Mouse (Mus musculus): ENCODE data around the gene Numa1.
"Not testable (repeated sequence)": the region's sequence is repeated elsewhere in the genome, so short reads cannot be mapped to it uniquely, and the experiment has no call there.

The Numa1 gene

DNA sequence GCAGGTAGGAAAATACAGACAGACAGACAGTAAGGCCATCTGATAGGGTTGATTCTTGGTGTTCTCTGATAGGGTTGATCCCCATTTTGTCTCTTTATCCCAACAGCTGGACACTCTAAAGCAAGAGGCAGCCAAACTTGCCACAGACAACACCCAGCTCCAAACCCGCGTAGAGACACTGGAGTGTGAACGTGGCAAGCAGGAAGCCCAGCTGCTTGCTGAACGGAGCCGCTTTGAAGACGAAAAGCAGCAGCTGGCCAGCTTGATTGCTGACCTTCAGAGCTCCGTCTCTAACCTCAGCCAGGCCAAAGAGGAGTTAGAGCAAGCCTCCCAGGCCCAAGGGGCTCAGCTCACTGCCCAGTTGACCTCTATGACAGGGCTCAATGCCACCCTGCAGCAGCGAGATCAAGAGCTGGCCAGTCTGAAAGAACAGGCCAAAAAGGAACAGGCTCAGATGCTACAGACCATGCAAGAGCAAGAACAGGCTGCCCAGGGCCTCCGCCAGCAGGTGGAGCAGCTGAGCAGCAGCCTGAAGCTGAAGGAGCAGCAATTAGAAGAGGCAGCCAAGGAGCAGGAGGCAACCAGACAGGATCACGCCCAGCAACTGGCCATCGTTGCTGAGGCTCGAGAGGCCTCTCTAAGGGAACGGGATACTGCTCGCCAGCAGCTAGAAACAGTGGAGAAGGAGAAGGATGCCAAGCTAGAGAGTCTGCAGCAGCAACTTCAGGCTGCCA is 64.5 kb downstream of the Numa1 start:
- peak; percentile 85 to 95 for DNase-seq

DNA sequence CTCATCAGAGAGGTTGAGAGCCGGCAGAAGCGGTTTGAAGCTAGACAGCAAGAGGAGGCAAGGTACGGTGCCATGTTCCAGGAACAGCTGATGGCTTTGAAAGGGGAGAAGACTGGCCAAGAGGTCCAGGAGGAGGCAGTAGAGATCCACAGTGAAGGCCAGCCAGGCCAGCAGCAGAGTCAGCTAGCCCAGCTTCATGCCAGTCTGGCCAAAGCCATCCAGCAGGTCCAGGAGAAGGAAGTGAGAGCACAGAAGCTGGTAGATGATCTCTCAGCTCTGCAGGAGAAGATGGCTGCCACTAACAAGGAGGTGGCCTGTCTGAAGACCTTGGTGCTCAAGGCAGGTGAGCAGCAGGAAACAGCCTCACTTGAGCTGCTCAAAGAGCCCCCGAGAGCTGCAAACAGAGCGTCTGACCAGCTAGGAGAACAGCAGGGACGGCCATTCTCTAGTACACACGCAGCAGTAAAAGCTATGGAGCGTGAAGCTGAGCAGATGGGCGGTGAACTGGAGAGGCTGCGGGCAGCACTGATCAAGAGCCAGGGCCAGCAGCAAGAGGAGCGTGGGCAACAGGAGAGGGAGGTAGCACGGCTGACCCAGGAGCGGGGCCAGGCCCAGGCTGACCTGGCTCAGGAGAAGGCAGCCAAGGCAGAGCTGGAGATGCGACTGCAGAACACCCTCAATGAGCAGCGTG is 65.7 kb downstream of the Numa1 start:
- DNase-seq = peak; percentile 26 to 36

DNA sequence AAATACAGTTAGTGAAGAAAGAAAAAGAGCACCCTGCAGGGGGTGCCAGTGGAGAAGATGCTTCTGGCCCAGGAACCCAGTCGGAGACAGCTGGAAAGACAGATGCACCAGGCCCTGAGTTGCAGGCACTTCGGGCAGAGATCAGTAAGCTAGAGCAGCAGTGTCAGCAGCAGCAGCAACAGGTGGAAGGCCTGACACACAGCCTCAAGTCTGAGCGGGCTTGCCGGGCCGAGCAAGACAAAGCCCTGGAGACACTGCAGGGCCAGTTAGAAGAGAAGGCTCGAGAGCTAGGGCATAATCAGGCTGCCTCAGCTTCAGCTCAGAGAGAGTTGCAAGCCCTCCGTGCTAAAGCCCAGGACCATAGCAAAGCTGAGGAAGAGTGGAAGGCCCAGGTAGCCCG is 66.4 kb downstream of the Numa1 start:
- no peak for DNase-seq

DNA sequence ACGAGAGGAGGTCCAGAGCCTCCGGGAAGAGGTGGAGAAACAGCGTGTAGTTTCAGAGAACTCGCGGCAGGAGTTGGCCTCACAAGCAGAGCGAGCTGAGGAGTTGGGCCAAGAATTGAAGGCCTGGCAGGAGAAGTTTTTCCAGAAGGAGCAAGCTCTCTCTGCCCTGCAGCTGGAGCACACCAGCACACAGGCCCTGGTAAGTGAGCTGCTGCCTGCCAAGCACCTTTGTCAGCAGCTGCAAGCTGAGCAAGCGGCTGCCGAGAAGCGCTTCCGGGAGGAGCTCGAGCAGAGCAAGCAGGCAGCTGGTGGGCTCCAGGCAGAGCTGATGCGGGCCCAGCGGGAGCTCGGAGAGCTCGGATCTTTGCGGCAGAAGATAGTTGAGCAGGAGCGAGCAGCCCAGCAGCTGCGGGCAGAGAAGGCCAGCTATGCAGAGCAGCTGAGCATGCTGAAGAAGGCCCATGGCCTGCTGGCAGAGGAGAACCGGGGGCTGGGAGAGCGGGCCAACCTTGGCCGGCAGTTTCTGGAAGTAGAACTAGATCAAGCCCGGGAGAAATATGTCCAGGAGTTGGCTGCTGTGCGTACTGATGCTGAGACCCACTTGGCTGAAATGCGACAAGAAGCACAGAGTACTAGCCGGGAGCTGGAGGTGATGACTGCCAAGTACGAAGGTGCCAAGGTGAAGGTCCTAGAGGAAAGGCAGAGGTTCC is 67.2 kb downstream of the Numa1 start:
- DNase-seq = no peak

DNA sequence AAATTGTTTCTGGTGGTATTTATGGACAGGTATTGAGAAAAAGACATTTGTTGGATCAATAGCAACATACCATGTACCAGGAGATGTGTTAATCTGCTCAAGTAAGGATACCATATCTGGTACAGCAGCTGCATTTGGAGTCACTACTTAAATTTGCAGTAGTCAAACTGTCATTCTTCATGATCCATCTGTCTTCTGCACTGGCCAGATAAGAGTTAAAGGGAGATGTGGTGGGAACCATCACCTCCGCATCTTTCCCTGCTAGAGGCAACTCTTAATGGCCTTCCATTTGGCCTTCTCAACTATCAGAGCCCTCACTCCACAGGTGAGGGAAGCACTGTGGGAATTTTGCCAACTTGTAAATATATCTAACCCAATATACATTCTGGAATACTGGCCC is 72.6 kb downstream of the Numa1 start:
- DNase-seq = no peak

DNA sequence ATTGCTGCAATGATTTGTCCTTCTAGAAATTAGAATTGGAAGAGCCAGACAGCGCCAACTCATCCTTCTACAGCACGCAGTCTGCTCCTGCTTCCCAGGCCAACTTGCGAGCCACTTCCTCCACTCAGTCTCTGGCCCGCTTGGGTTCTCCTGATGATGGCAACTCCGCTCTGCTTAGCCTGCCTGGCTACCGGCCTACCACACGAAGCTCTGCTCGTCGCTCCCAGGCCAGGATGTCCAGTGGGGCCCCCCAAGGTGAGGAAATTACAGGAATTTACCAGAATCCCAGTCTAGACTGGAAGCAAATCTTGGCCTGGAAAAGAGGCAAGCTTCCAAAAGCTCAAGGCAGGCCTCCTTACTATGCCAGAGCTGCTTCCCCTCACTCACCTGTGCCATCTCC is 77.9 kb downstream of the Numa1 start:
- no peak for DNase-seq

DNA sequence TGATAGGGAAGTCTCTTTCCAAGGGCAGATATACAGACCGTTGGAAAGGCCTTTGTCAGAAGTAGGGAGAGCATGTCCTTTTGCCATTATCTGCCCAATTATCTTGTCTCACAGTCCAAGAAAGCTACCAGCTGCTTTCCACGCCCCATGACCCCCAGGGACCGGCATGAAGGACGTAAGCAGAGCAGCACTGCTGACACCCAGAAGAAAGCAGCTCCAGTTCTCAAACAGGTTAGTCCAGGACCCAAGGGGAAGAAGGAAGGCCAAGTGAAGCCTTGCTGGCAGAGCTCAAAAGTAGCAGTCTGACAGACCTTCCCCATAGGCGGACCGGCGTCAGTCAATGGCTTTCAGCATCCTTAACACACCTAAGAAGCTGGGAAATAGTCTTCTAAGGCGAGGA is 79.5 kb downstream of the Numa1 start:
- no peak for DNase-seq

DNA sequence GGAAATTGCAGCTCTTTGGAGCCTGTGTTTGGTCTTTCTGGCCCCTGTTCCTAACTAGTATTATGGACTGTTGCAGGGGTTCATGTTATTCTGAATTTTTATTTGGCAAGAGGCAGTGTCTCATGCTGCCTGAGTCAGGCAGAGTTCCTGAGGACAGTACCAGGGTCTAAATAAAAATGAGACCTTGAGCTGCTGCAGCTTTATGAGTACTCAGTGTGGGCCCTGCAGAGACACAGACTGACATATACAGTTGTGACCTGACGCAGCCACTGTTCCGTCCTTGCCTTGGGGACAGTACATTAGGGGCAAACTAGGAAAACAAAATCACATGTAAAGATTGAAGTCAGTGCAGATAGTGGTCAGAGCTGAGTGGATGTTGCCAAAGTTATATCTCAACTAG is 81.1 kb downstream of the Numa1 start:
- DNase-seq = no peak

DNA sequence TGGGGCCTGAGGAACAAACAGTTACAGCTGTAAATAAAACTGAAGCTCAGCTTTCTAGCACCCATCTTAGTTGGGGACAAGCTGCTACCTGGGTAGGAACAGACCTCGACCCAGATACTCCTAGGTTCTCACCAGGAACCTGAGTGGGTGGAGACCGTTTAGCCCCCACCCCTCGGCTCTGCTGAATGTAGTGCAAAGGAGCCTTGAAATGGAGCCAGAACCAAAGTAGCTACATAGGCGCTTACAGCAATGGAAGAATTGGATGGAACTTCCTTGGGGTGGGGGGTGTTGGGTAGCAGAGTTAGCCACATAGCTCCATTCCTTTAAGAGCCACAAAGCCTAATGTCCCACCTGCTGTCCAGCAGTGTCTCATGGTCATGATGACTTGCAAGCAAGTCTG is 83.0 kb downstream of the Numa1 start:
- DNase-seq = no peak

DNA sequence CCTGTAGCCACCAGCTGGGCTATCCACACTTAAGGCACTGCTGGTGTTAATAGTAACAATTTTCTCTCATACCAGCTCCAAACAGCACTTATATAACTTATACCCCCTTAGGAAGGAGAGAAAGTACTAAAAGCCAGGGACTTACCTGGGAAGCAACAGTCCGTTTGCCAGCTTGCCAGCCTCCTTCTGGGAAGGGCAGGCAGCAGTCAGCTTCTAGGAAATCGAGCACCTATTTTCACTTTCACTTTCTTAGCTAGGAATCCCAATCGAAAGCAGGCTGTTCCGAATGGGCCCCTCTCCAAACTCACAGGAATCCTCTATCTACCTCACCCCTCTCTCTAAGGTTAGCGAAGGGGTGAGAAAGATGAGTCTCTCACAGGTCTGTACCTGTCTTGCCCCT is 83.5 kb downstream of the Numa1 start:
- peak; percentile 38 to 53 for DNase-seq

DNA sequence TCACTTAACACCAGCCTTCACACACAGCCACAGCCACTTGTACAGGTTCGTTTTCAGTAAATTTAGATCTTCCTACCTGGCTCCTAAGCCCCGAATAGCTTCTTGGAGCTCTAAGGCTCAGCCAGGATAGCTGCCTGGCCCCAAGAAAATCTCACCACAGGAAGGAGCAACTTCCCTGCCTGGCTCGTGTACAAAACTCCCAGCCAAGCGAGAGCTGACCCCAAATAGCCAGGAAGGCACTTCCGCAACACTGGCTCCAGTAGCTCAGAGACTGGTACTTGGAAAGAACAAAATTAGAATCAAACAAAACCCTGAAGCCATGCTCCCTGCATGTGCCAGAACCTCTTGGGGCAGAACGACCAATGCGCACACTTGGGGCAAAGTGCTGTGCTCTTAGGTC is 84.1 kb downstream of the Numa1 start:
- peak; percentile 51 to 61 for DNase-seq

DNA sequence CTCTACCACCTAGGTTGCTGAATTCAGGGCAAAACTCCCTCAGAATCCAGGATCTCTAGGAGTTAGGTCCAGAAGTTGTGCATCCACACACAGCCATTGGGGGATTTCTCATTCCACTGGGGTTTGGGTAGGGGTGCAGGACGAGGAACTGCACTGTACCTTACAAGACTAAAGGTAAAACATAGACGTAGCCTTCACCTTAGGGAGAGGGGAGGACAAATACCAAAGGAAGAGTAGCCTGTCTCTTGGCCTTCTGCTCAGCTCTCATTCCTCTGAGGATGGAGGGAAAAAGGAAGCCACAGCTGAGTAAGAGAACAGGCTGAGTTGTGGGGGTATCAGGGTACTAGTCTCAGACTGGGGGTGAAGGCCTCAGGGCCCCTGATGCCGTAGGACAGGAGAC is 84.7 kb downstream of the Numa1 start, which contains the start of gene Il18bp:
Gene Il18bp, minus strand, starts transcription at position 101 of the 400 bp plus-strand sequence.
- no peak for DNase-seq

DNA sequence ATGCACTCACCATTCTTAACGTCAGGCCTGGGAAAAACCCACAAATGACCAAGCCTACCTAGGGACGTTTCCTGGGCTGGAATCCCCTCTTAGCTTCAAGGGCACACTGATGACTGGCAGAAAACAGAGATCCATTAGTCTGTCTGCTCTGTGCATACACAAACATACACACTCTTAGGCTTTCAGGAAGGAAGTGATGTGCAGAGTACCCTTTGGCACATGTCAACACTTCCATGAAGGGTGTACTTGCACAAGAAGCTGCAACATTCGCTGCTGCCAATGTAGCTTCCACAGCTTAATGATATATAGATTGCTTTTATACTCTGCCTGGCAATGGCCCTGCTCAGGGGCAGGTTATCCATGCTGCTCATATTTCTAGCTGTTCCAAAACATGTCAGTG is 85.5 kb downstream of the Numa1 start:
- no peak for DNase-seq

DNA sequence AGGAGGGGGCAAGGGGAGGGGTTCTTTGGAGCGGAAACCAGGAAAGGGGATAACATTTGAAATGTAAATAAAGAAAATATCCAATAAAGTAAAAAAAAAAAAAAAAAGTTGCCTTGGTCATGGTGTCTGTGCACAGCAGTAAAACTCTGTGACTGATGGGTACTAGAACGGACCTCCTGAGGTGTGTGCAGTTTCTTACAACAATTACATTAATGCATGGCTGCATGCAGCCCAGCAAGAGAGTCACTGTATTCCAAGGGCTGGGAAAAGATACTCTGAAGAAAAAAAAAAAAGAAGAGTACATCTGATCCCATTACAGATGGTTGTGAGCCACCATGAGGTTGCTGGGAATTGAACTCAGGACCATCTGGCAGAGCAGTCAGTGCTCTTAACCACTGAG is 87.0 kb downstream of the Numa1 start:
- DNase-seq = not testable (repeated sequence)

DNA sequence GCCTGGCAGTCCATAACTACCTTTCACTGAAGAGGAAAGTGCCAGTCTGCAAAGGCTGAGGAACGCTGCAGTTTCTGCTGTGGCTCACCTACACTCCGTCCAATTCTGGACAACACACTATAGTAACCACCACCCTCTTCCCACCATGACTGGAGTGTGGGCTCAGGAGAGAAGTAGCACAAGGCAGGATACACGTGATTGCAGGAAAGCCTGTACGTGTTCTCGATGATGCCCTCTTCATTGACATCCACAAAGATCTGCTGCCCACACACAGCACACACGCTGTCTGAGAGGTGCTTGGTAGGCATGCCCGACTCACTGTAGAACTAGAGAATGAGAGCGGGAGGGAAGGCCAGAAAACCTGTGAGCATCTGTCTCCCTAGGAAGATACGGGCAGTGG is 89.9 kb downstream of the Numa1 start:
- no peak for DNase-seq

DNA sequence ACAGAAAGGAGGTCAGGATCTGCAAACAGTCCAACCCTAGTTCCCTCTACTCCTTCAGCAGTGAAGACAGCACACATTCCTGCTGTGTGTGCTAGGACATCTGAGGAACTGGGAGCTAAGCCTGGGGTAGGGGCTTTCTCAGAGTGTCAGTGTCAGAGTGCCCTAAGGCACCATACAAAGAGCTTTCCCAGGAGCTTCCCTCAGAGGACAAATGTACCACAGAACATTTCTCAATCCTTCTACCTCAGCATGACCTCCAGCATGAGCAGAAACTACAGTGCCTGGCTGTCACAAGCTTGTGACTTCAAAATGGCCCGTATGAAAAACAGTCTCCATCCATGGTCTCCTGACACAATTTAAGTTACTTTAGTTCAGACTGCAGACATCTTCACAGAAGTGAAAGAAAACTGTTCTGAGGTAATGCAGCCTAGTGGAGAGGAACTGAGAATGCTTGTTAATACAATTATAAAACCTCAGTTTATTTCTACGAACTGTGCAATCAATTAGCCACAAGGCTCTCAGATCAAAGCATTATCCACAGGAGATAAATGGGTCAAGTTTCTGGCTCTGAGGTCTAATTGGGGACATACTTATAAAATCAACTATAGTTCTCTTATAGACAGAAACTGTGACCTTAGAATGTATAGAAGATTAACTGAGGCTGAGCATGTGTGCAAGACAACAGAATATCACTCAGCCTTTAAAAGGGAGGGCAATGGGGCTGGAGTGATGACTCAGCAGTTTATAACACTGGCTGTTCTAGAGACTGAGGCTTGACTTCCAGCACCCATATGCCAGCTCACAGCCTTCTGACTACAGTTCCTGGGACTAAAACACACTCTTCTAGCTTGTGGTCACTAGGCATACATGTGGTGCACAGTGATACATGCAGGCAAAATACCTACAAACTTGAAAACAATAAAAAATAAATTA is 91.5 kb downstream of the Numa1 start:
- no peak for DNase-seq

DNA sequence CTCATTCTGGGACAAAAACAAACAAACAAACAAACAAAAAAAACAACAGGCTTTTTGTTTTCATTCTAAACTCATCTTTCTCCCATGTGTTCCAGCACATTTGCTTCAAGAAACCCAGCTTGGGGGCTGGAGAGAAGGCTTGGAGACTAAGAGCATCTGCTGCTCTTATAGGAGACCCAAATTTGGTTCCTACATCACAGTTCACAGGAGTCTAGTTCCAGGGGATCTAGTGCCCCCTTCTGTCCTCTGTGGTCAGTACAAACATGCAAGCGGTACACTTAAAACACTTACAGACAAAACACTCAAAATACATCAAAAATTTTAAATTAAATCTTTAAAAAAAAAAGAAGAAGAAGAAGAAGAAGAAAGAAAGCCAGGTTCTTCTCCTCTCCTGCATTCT is 101.0 kb downstream of the Numa1 start:
- DNase-seq = peak in 1 of 2 experiments; percentile 49

DNA sequence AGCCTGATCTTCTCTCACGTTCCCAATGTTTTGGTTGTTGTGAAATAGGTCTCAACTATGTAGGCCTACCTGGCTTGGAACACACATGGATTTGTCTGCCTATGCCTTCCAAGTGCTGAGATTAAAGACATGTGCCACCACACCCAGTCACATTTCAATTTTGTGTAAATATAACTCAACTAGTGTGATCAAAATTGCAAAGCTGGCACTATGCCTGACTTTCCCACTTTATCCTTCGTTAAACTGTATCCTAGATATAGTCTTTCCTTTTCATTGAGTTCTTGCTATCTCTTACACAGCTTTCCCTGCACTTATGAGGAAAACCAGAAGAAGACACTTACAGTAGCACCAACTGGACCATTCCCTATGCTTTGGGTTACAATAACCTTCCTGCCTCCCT is 101.6 kb downstream of the Numa1 start:
- DNase-seq = no peak

DNA sequence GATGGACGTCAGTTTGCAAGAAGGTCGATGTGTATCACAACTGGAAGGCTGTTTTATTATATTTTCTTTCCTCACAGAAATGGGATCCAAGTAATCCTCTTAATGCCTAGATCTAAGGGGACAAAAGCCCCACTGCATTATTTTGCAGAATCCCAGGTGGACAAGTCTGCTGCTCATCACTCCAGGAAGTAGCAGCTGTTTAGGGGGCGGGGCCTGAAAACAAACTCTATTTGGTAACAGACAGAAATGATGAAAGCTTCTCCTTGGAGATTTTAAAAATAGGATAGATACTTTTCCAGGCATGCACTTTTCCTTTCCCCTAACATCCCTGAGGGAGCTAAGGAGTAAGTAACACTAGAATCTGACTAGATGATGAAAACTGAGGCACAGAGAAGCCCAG is 103.4 kb downstream of the Numa1 start:
- DNase-seq = no peak

DNA sequence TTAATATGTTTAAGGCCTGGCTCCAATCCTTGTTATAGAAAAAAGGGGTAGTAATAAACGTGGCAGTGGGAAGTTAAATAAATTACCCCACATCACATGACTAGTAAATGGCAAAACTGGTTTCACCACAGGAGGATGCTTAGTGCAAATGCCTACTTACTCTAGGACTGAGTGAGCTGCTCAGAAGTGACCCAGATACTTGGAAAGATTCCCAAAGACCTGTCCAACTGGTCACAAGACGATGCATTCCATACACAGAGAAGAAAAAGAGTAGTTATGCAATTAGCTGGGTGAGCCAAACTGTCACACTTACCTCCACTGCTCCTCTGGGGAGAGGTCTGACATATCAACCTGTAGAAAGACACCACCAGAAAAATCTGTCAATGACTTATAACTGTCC is 108.4 kb downstream of the Numa1 start:
- peak; percentile 20 to 66 for DNase-seq

DNA sequence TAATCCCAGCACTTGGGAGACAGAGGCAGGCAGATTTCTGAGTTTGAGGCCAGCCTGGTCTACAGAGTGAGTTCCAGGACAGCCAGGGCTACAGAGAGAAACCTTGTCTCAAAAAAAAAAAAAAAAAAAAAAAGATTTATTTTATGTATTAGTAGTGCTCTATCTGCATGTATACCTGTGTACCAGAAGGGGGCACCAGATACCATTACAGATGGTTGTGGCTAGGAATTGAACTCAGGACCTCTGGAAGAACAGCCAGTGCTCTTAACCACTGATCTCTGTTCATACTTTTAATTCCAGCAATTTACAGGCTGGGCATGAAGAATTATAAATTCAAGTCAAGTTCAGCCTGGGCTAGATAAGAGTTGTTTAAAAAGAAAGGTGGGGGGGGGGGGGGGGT is 114.6 kb downstream of the Numa1 start:
- peak in 1 of 2 experiments; percentile 11 for DNase-seq

DNA sequence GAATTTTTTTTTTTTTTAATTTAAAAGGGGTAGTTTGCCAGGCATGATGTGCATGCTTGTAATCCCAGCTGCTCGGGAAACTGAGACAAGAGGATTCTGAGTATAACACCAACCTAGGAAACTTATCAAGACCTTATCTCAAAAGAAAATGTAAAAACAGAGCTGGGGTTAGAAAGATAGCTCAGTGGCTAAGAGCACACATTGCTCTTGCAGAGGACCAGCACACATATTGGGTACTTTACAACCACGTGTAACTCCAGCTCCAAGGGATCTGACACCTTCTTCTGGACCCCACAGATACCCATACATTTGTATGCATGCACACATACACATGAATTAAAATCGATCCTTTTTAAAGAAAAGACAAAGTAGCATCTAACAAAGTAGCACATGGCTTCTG is 127.4 kb downstream of the Numa1 start:
- no peak for DNase-seq

DNA sequence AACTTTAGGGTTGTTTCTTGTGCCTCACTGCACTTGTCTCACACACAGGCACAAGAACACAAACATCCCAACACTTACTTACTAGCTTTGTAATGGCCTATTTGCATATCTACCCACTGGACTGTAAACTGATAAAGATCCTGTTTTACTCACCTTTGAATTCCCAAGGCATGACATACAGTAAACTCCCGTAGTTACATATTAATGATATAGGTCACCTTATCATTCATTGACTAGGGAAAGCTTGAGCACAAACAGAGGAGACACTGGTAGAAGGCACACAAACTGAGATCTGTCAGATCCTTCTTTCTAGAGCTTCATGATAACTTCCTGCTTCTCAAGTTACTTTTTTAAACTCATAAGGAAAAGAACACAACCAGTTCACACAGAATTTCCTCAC is 128.3 kb downstream of the Numa1 start:
- no peak for DNase-seq

All from kidney, postnatal 36 days (tissue).